Mouse (Mus musculus) G1E (cell line): ENCODE results near the gene Wnt5a.

Experiments
- CTCF ChIP-seq: IDR thresholded peaks from 2 replicates; pipeline ENCODE4 v1.5.1; 2012; ENCODE audit warnings: low read depth, low read length, inconsistent platforms, mixed read lengths
- GATA1 ChIP-seq: IDR thresholded peaks from 2 replicates; pipeline ENCODE4 v1.6.1; 2012; ENCODE audit warnings: borderline replicate concordance, low read length, inconsistent platforms, mixed read lengths

GRCm38 (mm10) chr14:28532943-28533342 is 28.4 kb downstream of the Wnt5a start:
- TF ChIP-seq CTCF: no peak
- TF ChIP-seq GATA1: no peak
